Mouse (Mus musculus) testis, adult 2 months (tissue): Measurements from ENCODE around the gene Ly6g6d. TPM values are rescaled to one million over a fixed set of nuclear protein-coding genes. Genes with fewer than 3 reads are reported as not detected.

Experiments
- H3K27ac ChIP-seq: fragments of 200-500 bp; 2 replicates; pipeline ENCODE4 v1.5.1; 2012; ENCODE audit warnings: low read depth, low read length; ENCODE audit not compliant: control insufficient read depth, insufficient read depth
- H3K27me3 ChIP-seq: fragments of 200-500 bp; 2 replicates; pipeline ENCODE4 v1.6.1; 2012; ENCODE audit warnings: mild to moderate bottlenecking, low read length, moderate library complexity; ENCODE audit not compliant: control insufficient read depth, insufficient read depth
- H3K36me3 ChIP-seq: fragments of 200-500 bp; 2 replicates; pipeline ENCODE4 v1.6.1; 2012; ENCODE audit warnings: mild to moderate bottlenecking, low read length; ENCODE audit not compliant: control insufficient read depth, insufficient read depth
- H3K4me1 ChIP-seq: fragments of 200-500 bp; 2 replicates; pipeline ENCODE4 v1.6.1; 2012; ENCODE audit warnings: low read length; ENCODE audit not compliant: control insufficient read depth, insufficient read depth
- H3K4me3 ChIP-seq: fragments of 200-500 bp; 2 replicates; pipeline ENCODE4 v1.5.1; 2012; ENCODE audit warnings: low read depth, mild to moderate bottlenecking, low read length, moderate library complexity, mixed read lengths; ENCODE audit not compliant: control insufficient read depth
- CTCF ChIP-seq: fragments of 200-500 bp; IDR thresholded peaks from 2 replicates; pipeline ENCODE4 v1.5.1; 2012; ENCODE audit warnings: low read depth, mild to moderate bottlenecking, inconsistent platforms, low read length, moderate library complexity; ENCODE audit not compliant: control insufficient read depth, insufficient read depth, insufficient replicate concordance
- POLR2A ChIP-seq: fragments of 200-500 bp; IDR thresholded peaks from 2 replicates; pipeline ENCODE4 v1.6.1; 2012; ENCODE audit warnings: low read depth, mild to moderate bottlenecking, inconsistent platforms, low read length, moderate library complexity; ENCODE audit not compliant: control insufficient read depth
- polyA plus RNA-seq: library from polyadenylated mRNA; depleted of rRNA; stranded (reverse); fragments of >200 nt; gene quantifications from 2 replicates; pipeline ENCODE4 v1.2.3, GENCODE M21; 2012

Gene Ly6g6d
- polyA plus RNA-seq, 1 experiment = 0.85 TPM

DNA sequence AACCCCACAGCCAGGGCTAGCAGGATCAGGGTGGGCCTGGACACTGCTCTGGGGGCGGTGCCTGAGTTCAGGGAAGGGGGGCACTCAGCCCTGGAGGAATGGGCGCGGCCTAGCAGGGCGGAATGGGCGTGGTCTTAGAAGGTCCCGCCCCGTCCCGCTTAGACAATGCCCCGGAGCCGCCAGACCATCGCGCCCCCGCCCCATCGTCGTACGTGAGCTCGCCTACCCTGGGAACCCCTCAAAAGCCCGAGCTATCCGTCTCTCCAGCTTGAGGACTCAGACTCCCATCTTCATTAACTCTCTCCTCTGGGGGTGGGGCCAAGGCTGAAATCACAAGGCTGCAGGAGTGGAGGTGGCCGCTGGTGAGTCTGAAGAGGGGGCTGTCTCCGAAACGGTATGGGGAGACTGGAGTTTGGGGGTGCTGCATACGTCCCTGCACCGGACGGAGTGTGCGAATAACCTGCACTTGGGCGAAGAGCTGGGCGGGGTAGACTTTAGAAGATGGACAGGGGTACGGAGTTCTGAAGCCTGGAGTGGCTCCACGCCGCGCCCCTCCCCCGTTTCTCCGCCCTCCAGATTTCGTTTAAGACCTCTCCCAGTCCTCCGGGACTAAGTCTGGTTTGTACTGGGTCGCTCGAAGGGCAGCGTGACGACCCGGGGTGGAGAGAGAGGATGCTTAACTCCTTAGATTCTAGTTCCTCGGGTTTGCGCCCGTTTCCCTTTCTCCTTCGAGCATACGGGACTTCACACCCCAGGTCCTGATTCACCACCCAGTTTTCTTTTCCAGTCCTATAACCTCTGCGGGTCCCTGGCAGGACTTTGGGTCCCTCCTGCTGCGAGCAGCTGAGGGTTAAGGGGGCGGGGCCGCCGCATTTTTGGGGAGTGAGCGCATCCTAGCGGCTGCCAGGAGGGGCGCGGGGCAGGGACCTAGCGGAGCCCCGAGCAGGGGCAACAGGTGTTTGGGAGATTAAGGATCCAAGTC, 18.7 kb downstream of the Ly6g6d start, which contains the start of gene Ddah2:
TSS of gene Ddah2 (plus strand) at position 125 of the 982 bp plus-strand sequence.
- Histone ChIP-seq H3K4me3 (peak within 1 kb of the TSS; percentile 84), H3K27me3 (no peaks in the 10 kb centered on the region), H3K4me1 (peaks cover 23% of the 10 kb centered on the region), H3K36me3 (no peaks in the 10 kb centered on the region), H3K27ac (peak within 1 kb of the TSS; percentile 50)
- 0 out of 2 replicates have a peak, but pooled peaks have one; percentile 25 for TF ChIP-seq CTCF
- no peak; the same call in 1 of the 2 replicates for TF ChIP-seq POLR2A

DNA sequence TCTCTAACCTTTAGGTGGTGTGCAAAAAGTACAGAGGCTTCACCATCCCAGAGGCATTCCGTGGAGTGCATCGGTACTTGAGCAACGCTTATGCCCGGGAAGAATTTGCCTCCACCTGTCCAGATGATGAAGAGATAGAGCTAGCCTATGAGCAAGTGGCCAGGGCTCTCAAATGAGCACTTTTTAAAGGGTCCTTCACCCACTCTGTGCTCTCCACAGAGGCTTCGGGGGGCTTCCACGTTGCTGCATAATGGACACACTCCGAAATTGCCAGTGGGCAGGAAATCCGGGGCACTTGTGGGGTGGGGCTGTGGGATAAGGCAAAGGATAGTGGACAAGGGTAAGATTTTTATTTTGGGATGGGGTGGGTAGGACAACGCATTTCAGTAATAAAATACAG, 19.5 kb downstream of the Ly6g6d start:
- H3K36me3 ChIP-seq = no peaks in the 10 kb centered on the region
- TF ChIP-seq POLR2A (no peak), CTCF (no peak)
- peaks cover 21% of the 10 kb centered on the region for H3K4me1 ChIP-seq
- H3K27ac ChIP-seq = no peak overlapping the region
- H3K27me3 ChIP-seq = no peaks in the 10 kb centered on the region
- H3K4me3 ChIP-seq = no peak overlapping the region

- peaks cover 18% of the 10 kb centered on the region for H3K4me1 ChIP-seq
- no peaks in the 10 kb centered on the region for H3K36me3 ChIP-seq
These were observed 20.8 kb downstream of the Ly6g6d start for GRCm38 (mm10) chr17:35057090-35057489.

GRCm38 (mm10) chr17:35055691-35056495, 22.0 kb downstream of the Ly6g6d start:
- TF ChIP-seq CTCF = no peak
- TF ChIP-seq POLR2A = no peak
- no peaks in the 10 kb centered on the region for H3K27me3 ChIP-seq
- no peaks in the 10 kb centered on the region for H3K36me3 ChIP-seq
- H3K4me3 ChIP-seq = no peak overlapping the region
- H3K27ac ChIP-seq = no peak overlapping the region; the same call in 1 of the 2 replicates
- H3K4me1 ChIP-seq = peaks cover 25% of the 10 kb centered on the region

More at GRCm38 (mm10) chr17:35057090-35057489, 20.8 kb downstream of the Ly6g6d start:
- no peak overlapping the region for H3K27ac ChIP-seq
- H3K27me3 ChIP-seq = no peaks in the 10 kb centered on the region
- no peak for TF ChIP-seq POLR2A
- no peak overlapping the region for H3K4me3 ChIP-seq

- Histone ChIP-seq H3K4me3 (no peak overlapping the region), H3K36me3 (no peaks in the 10 kb centered on the region), H3K27me3 (peaks cover 2% of the 10 kb centered on the region; the same call in 1 of the 2 replicates), H3K4me1 (peaks cover 19% of the 10 kb centered on the region), H3K27ac (no peak overlapping the region)
- TF ChIP-seq POLR2A (no peak), CTCF (no peak)
These were observed 25.5 kb downstream of the Ly6g6d start for GRCm38 (mm10) chr17:35052271-35052798.

DNA sequence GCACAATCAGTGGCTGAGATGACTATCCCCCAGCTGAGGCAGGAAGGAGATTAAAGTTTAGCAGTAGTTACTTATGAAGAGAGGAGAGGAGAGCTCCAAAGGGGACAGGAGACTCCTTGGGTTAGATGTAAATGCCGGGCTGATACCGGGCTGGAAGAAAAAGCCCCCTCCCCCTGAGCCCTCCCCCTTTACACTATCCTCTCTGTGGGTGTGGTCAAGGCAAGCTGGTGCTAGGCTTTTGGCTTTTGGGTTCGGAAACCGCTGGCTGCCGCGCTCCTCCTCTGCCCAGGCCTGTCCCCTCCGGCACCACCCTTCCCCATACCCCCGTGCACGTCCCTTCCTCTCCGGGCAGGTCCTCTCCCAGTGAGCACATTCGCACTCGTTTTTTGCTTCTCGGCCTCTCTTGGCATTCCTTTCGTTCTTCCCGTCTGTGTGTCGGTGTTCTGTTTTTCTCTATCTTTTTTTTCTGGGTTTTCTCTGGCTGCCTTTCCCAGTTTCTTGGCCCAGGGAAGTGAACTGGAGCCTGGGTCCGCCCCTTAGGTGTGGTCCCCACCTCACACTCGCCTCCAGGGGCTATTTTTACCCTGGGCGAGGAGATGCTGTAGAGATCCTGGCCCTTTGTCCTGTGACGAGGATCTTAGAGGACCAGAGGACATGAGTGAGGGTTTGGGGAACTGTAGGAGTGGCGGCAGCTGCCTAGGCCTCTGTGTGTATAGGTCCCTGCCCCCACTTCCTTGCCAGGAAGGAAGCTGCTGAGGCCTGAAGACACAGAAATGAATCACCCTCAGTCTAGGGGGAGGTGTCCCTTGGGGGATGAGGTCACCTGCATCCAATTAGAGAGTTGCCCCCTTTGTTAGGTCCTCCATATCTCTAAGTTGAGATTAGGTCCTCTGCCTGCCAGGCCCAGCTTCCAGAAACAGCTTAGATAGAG, 26.4 kb downstream of the Ly6g6d start:
- H3K4me1 ChIP-seq = peaks cover 21% of the 10 kb centered on the region
- H3K36me3 ChIP-seq = no peaks in the 10 kb centered on the region
- peaks cover 2% of the 10 kb centered on the region; the same call in 1 of the 2 replicates for H3K27me3 ChIP-seq
- peak overlapping the region; percentile 82 for H3K4me3 ChIP-seq
- peak overlapping the region; percentile 78 for H3K27ac ChIP-seq
- TF ChIP-seq POLR2A (0 out of 2 replicates have a peak, but pooled peaks have one; percentile 30), CTCF (no peak)
